Mouse (Mus musculus) MEL (cell line): ENCODE measurements around the gene Fam205a3. TPM values are rescaled to one million over a fixed set of nuclear protein-coding genes. Genes with fewer than 3 reads are reported as not detected.
"Not testable (repeated sequence)": the region's sequence is repeated elsewhere in the genome, so short reads cannot be mapped to it uniquely, and the experiment has no call there.

Experiments
- DNase-seq: peaks from one replicate; pipeline ENCODE4 v3.0.0; 2011; ENCODE audit warnings: low read depth, low spot score
- H3K27ac ChIP-seq: 2 replicates; pipeline ENCODE4 v1.5.1; 2012; ENCODE audit warnings: low read depth, mild to moderate bottlenecking, control low read depth, low read length, moderate library complexity; ENCODE audit not compliant: control insufficient read depth
- H3K27me3 ChIP-seq, 2 experiments: fragments of 150-350 bp in 1 of 2; sonication (generic) in 1 of 2; 2 replicates each; pipeline ENCODE4 v1.6.1; 2012; ENCODE audit warnings: low read length in 2 of 2, mild to moderate bottlenecking in 2 of 2, improper control_type of control experiment in 1 of 2, moderate library complexity in 1 of 2; ENCODE audit not compliant: insufficient read depth in 2 of 2, control insufficient read depth in 1 of 2
- H3K36me3 ChIP-seq, 2 experiments: 2 replicates each; pipeline ENCODE4 v1.6.1; 2012 to 2014; ENCODE audit warnings: low read length in 2 of 2, improper control_type of control experiment in 1 of 2, inconsistent platforms in 1 of 2, mild to moderate bottlenecking in 1 of 2; ENCODE audit not compliant: insufficient read depth in 2 of 2, control insufficient read depth in 1 of 2
- H3K4me1 ChIP-seq, 2 experiments: fragments of 150-350 bp in 1 of 2; sonication (generic) in 1 of 2; 2 replicates each; pipeline ENCODE4 v1.6.1; 2012; ENCODE audit warnings: low read length in 2 of 2, improper control_type of control experiment in 1 of 2, mild to moderate bottlenecking in 1 of 2; ENCODE audit not compliant: insufficient read depth in 2 of 2, control insufficient read depth in 1 of 2
- H3K4me3 ChIP-seq, 2 experiments: fragments of 150-350 bp in 1 of 2; sonication (generic) in 1 of 2; 2 replicates each; pipeline ENCODE4 v1.5.1; 2012; ENCODE audit warnings: low read depth in 2 of 2, low read length in 2 of 2, mild to moderate bottlenecking in 2 of 2, moderate library complexity in 2 of 2, control low read depth in 1 of 2, improper control_type of control experiment in 1 of 2; ENCODE audit not compliant: control insufficient read depth in 1 of 2, insufficient read depth in 1 of 2
- H3K79me2 ChIP-seq: 2 replicates; pipeline ENCODE4 v1.6.1; 2012; ENCODE audit warnings: mild to moderate bottlenecking, low read length, moderate library complexity; ENCODE audit not compliant: control insufficient read depth, poor library complexity, insufficient read depth
- H3K9ac ChIP-seq: 2 replicates; pipeline ENCODE4 v1.6.1; 2012; ENCODE audit warnings: low read depth, mild to moderate bottlenecking, control low read depth, low read length, moderate library complexity; ENCODE audit not compliant: control insufficient read depth, poor library complexity, severe bottlenecking
- H3K9me3 ChIP-seq: fragments of 150-350 bp; sonication (generic); replicated peaks from 2 replicates; pipeline ENCODE4 v1.6.1; 2012; ENCODE audit warnings: mild to moderate bottlenecking, low read length, improper control_type of control experiment, moderate library complexity; ENCODE audit not compliant: insufficient read depth
- polyA plus RNA-seq, 2 experiments: library from polyadenylated mRNA; stranded (reverse) in 1 of 2; unstranded in 1 of 2; fragments of >175 nt in 1 of 2; fragments of >200 nt in 1 of 2; gene quantifications; 2 replicates each; pipeline versions ENCODE4 v1.2.1 to v1.2.4; 2012; ENCODE audit warnings: low replicate concordance in 2 of 2, low read depth in 1 of 2; ENCODE audit not compliant: insufficient read length in 2 of 2, insufficient read depth in 1 of 2, missing spikeins in 1 of 2
- total RNA-seq: library from RNA; depleted of rRNA; stranded (reverse); fragments of 300-350 nt; gene quantifications from 2 replicates; pipeline ENCODE4 v1.2.3, GENCODE M21; 2012; rRNA removed

The Fam205a3 gene
- total RNA-seq (not detected in 2 replicates), polyA plus RNA-seq (not detected)

GRCm38 (mm10) chr4:42318034-42318433 is at the start of gene Fam205a3:
Fam205a3 (plus strand) TSS chr4:42318334.
- not testable (repeated sequence) for H3K9me3 ChIP-seq, H3K9ac ChIP-seq, DNase-seq, H3K36me3 ChIP-seq, H3K4me1 ChIP-seq, H3K4me3 ChIP-seq, H3K27me3 ChIP-seq, H3K79me2 ChIP-seq, H3K27ac ChIP-seq

- H3K79me2 ChIP-seq, H3K4me1 ChIP-seq, H3K27me3 ChIP-seq, H3K9me3 ChIP-seq, H3K36me3 ChIP-seq, DNase-seq, H3K9ac ChIP-seq, H3K4me3 ChIP-seq, H3K27ac ChIP-seq: not testable (repeated sequence)
These were observed 24.2 kb upstream of the Fam205a3 start, which contains the start of gene Gm21953 for GRCm38 (mm10) chr4:42293967-42294366. Gm21953 (plus strand) TSS chr4:42294267.

Other genes starting within 250 kb of the Fam205a3 start
- gene Gm3893, start 227.1 kb upstream of the Fam205a3 start, total RNA-seq, result not detected in 2 replicates
- not detected for gene Gm3893, start 227.1 kb upstream of the Fam205a3 start, polyA plus RNA-seq
- not detected in 2 replicates for gene Gm13304, start 203.5 kb upstream of the Fam205a3 start, total RNA-seq
- not detected for gene Gm13304, start 203.5 kb upstream of the Fam205a3 start, polyA plus RNA-seq
- not detected in 2 replicates for gene Gm13306, start 164.9 kb upstream of the Fam205a3 start, total RNA-seq
- gene Gm13306, start 164.9 kb upstream of the Fam205a3 start, polyA plus RNA-seq, result not detected
- not detected in 2 replicates for gene Gm13305, start 149.7 kb upstream of the Fam205a3 start, total RNA-seq
- 1 to 10 TPM in 1 of 2 experiments, not detected in 1; 2.8 TPM for gene Gm13305, start 149.7 kb upstream of the Fam205a3 start, polyA plus RNA-seq
- 0.15 TPM in 1 of 2 replicates, not detected in the other for gene Gm10600, start 77.7 kb upstream of the Fam205a3 start, total RNA-seq
- under 1 TPM in 1 of 2 experiments, not detected in 1; 0.14 TPM for gene Gm10600, start 77.7 kb upstream of the Fam205a3 start, polyA plus RNA-seq
- not detected in 2 replicates for gene Ccl21b, start 62.6 kb upstream of the Fam205a3 start, total RNA-seq
- not detected for gene Ccl21b, start 62.6 kb upstream of the Fam205a3 start, polyA plus RNA-seq
- gene Gm21953, start 24.1 kb upstream of the Fam205a3 start, total RNA-seq, result not detected in 2 replicates
- under 1 TPM in 1 of 2 experiments, not detected in 1; 0.33 TPM for gene Gm21953, start 24.1 kb upstream of the Fam205a3 start, polyA plus RNA-seq
- not detected in 2 replicates for gene Gm21586, start 121.0 kb downstream of the Fam205a3 start, total RNA-seq
- under 1 TPM in 1 of 2 experiments, not detected in 1; 0.33 TPM for gene Gm21586, start 121.0 kb downstream of the Fam205a3 start, polyA plus RNA-seq
- not detected in 2 replicates for gene Gm2163, start 148.4 kb downstream of the Fam205a3 start, total RNA-seq
- gene Gm2163, start 148.4 kb downstream of the Fam205a3 start, polyA plus RNA-seq, result not detected
- gene Fam205a2, start 209.8 kb downstream of the Fam205a3 start, total RNA-seq, result not detected in 2 replicates
- gene Fam205a2, start 209.8 kb downstream of the Fam205a3 start, polyA plus RNA-seq, result not detected